Mouse (Mus musculus) ES-CJ7 (cell line): ENCODE results near the gene 1700080E11Rik.
"Not testable (repeated sequence)": the region's sequence is repeated elsewhere in the genome, so short reads cannot be mapped to it uniquely, and the experiment has no call there.

Experiments used
- DNase-seq: peaks from one replicate; pipeline ENCODE4 v3.0.0; 2011; ENCODE audit warnings: low read depth, low spot score

1700080E11Rik gene

GRCm38 (mm10) chr9:105144992-105145391 is at the start of gene 1700080E11Rik:
Gene 1700080E11Rik, minus strand, starts transcription at chr9:105145092.
- no peak for DNase-seq

DNA sequence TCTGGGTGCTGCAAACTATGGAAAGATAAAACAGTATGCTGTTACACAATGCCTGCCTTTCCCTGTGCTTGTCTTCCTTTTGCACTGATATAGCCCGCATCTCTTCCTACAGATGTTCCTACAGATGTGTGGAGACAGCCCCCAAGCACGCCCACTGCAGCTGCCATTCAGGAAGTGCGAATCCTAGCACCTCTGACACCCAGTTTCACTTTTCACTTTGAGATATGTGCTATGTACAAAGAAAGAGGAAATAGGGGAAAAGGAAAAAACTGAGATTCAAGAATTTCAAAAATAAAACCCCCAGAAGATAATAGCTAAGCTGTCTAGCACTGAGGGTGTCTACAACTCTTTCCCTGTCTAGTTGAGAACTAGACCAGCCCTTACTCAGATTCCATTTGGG is 41.8 kb upstream of the 1700080E11Rik start:
- no peak for DNase-seq

DNA sequence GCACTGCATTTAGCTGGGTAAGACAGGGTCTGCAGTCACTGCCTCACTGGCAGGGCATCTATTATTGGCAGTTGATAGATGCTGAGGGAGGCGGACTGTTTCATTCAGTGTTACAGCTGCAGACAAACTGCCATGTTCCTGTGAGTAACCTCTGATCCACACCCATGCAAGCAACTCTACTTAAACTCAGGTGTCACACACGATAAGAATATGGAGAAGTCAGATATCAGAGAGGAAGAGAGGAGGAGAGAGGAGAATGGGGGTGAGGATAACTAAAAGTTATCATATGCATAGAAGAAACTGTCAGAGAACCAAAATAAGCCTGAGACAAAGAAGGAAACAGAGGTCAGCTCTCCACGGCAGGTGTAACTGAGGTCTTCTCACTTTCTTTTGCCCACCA is 37.5 kb upstream of the 1700080E11Rik start:
- DNase-seq = no peak

GRCm38 (mm10) chr9:105139204-105139603 is 5.7 kb downstream of the 1700080E11Rik start:
- no peak for DNase-seq

GRCm38 (mm10) chr9:105136404-105136803 is 8.5 kb downstream of the 1700080E11Rik start:
- no peak for DNase-seq

DNA sequence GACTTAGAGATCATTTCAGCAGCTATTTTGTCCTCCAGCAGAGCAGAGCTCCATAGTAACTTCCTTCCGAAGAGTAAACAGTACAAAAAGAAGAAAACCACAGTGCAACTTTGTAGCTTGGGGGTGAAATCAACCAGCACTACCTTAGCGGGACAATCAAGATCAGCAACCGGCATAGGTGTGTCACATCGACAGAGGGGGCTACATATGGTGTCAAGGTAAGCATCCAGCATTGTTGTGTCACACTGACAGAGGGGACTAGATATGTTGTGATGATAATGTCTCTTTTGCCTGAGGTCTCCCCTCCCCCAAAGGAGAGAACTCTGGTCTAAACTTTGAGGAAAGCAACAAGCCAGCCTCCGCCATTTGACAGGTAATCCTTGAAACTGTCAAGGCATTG is 10.4 kb downstream of the 1700080E11Rik start:
- DNase-seq = no peak

GRCm38 (mm10) chr9:105132002-105132367 is 12.9 kb downstream of the 1700080E11Rik start:
- DNase-seq = peak; percentile 31

DNA sequence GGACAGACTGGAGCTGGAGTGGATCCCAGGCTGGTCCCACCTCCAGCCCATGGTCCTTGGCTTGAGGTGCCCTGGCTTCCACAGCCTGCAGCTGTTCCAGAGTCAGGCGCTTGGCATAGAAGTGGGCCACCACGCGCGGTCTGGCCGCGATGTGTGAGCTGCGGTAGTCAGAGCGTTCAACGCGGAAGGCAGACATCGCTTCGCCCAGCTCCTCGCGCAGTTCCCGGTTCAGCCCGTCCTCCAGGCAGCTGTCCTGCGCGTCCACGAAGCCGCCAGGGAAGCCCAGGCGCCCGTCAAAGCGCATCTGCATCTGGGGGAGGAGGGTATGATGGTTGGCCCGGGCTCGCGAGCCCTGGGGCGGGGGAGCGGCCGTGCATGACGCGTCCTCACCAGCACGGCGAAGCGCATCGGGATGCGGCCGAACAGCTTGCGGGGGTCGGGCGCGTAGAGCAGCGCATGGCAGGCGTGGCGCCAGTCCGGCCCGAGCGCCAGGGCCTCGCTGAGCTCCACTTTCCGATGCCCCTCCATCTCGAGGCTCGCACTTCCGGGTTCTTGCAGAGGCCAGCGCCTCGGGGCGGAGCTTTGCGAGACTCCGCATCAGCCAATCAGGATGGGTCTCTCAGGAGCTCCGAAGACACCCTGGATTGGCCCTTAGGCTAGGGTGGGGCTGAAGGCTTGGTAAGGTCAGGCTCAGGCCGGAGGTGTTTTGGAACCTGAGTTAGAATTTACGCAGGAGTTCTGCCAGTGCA is 13.5 kb downstream of the 1700080E11Rik start, which contains the start of gene Nudt16:
TSS of gene Nudt16 (minus strand) at position 572 of the 749 bp plus-strand sequence.
- DNase-seq = peak; percentile 95

DNA sequence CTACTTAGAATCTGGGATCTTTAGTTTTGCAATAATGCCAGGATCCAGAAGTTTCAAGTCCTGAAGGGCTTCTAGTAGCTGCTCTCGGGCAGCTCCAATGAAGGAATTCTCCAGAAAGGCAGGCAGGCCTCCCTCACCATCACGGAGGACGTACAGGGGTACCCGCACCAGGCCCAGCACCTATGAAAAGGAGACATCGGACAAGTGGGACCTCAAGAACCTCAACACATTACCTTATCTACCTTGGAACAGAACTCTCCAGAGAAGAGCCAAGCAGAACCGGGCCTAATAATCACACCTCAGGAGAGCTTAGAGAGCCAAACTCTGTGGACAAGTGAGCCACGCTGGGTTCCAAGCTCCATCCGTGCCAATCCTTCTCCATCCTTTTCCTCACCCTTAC is 14.6 kb downstream of the 1700080E11Rik start:
- DNase-seq = no peak

GRCm38 (mm10) chr9:105125206-105125605 is 19.7 kb downstream of the 1700080E11Rik start:
- DNase-seq = not testable (repeated sequence)

DNA sequence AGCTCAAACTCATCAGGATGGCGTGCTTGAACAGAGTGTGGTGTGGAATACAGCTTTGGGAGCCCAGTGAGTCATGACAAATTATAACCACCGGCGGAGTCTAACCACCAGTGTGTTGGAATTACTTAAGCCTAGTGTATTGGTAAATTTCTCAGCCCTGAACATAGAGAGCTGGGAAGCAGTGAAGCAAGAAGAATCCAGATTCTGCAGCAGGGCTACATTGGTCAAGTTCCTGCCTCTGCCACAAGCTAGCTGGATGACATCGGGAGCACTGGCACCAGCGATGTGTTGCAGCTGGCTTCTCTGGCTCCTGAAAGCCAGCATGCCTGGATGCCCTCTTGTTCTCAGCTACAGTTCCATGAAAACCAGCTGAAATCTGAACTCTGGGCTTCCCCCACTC is 41.0 kb downstream of the 1700080E11Rik start:
- DNase-seq = no peak

DNA sequence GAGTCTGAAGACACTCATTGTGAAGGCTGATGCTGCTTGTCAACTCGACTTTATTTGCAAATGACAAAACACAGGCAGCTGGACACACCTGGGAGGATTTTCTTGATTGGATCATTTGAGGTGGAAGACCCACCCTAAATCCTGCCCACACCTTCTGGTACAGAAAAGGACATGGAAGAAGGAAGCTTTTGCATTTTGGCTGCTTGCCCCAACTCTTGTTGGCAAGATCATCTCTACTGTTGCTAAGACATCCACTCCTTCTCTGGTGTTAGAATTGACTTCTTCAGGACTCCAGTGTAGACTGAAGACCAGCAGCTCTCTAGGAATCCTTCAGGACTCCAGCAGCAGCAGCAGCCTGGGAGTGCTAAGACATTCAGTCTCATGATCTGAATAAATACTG is 43.0 kb downstream of the 1700080E11Rik start:
- DNase-seq = no peak

- DNase-seq = no peak
Measured at GRCm38 (mm10) chr9:105100807-105101570, 43.9 kb downstream of the 1700080E11Rik start.
